Comparison of ENCODE assay signal across 19 mouse cellular contexts in the genomic region with DNA sequence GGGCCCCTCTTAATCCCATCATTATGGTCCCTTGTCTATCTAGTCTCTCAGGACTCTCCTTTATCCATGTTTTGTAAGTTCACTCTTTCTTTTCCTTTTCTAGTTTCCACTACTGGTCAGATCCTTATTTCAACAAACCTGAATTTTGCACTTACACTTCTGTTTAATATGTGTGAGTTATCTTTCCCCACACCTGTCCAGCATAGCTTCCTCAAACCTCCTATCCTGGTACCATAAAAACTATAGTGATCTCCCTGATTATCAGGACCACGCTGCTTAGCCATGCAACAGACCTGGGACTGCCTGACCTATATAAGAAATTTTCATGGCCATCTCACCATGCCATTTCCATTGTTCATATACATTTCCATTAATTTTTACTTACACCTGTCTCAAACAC.
DNase-seq lines count a peak whose midpoint lies in the region; ATAC-seq and TF ChIP-seq lines count a peak whose summit lies in the region.
"Had no signal": no experiment of that assay in that cellular context is flagged by ENCODE, and none has a peak within 500 bp of the region (broad histone marks: within the 10 kb centered on the region; RNA-seq: fewer than 3 reads in every experiment).

No protein-coding gene starts in this region.

- H3K36me3 ChIP-seq in megakaryocyte, embryonic 14.5 days (replicated peaks; ENCODE audit: low read length) = peaks cover 6% of the 10 kb centered on the region
- H3K36me3 ChIP-seq in G1E (replicated peaks) = no peaks in the 10 kb centered on the region
- H3K36me3 ChIP-seq: embryonic facial prominence, embryonic 13.5 days; forebrain, embryonic 12.5 days; heart, embryonic 12.5 days; hindbrain, embryonic 10.5 days had no signal

- peaks cover 68% of the 10 kb centered on the region for H3K4me1 ChIP-seq in megakaryocyte, embryonic 14.5 days
- peaks cover 58% of the 10 kb centered on the region for H3K4me1 ChIP-seq in G1E (ENCODE audit: insufficient read depth, low read depth, low read length)
- peaks cover 32% of the 10 kb centered on the region for H3K4me1 ChIP-seq in bone marrow macrophage, adult 2 months (ENCODE audit: control insufficient read depth, insufficient read depth, low read length)
- H3K4me1 ChIP-seq: embryonic facial prominence, embryonic 13.5 days; forebrain, embryonic 12.5 days had no signal

- H3K27me3 ChIP-seq in megakaryocyte, embryonic 14.5 days (replicated peaks) = no peaks in the 10 kb centered on the region
- H3K27me3 ChIP-seq in G1E (ENCODE audit: insufficient read depth, low read length) = no peaks in the 10 kb centered on the region
- H3K27me3 ChIP-seq: embryonic facial prominence, embryonic 13.5 days; forebrain, embryonic 12.5 days; heart, embryonic 12.5 days; Patski had no signal

- no peaks in the 10 kb centered on the region for H3K9me3 ChIP-seq in megakaryocyte, embryonic 14.5 days
- H3K9me3 ChIP-seq in G1E (replicated peaks) = no peaks in the 10 kb centered on the region
- H3K9me3 ChIP-seq: embryonic facial prominence, embryonic 13.5 days; forebrain, embryonic 12.5 days; heart, embryonic 12.5 days; hindbrain, embryonic 10.5 days had no signal

- H3K4me3 ChIP-seq in megakaryocyte, embryonic 14.5 days (replicated peaks) = peak overlapping the region; percentile 86
- peak overlapping the region; percentile 37; the same call in 1 of the 2 replicates for H3K4me3 ChIP-seq in G1E (ENCODE audit: low read depth, low read length)
- H3K4me3 ChIP-seq in bone marrow macrophage, adult 2 months (ENCODE audit: insufficient read depth, low read length) = no peak overlapping the region
- H3K4me3 ChIP-seq: embryonic facial prominence, embryonic 13.5 days; forebrain, embryonic 12.5 days; gastrocnemius, adult 2 months; heart, embryonic 12.5 days; hindbrain, embryonic 10.5 days had no signal

- DNase-seq in G1E (ENCODE audit: low spot score) = no peak
- DNase-seq in kidney, postnatal 36 days = no peak
- no peak for DNase-seq in left cerebral cortex, postnatal 10 days (ENCODE audit: extremely low spot score in 1 of 2, low spot score in 2 of 2)
- DNase-seq: adrenal gland, postnatal 14 days; cerebellum, adult 11 months; cerebellum, adult 9-10 months; cerebellum, postnatal 25 days; gastrocnemius, adult 2 months; gastrocnemius, postnatal 25 days had no signal

- intact Hi-C loops in left cerebral cortex, postnatal 10 days (cut with DNase I) = no loop called here

- TF ChIP-seq CTCF in G1E (IDR thresholded peaks at IDR 0.05; ENCODE audit: low read depth, low read length) = no peak
- TF ChIP-seq CTCF in bone marrow macrophage, adult 2 months (IDR thresholded peaks at IDR 0.05; ENCODE audit: low read depth, low read length) = no peak

- H3K27ac ChIP-seq in bone marrow macrophage, adult 2 months (ENCODE audit: insufficient read depth, low read depth, low read length) = peak overlapping the region; percentile 80
- H3K27ac ChIP-seq: embryonic facial prominence, embryonic 13.5 days; forebrain, embryonic 12.5 days; hindbrain, embryonic 10.5 days; hindbrain, embryonic 14.5 days had no signal

- ATAC-seq in megakaryocyte, adult 5-6 weeks (ENCODE audit: poor library complexity, severe bottlenecking) = no peak
- ATAC-seq in G1E (ENCODE audit: extremely low read depth, insufficient number of reproducible peaks, low FRiP score, poor library complexity, severe bottlenecking) = peak; percentile 11; the same call in 1 of the 2 replicates
- ATAC-seq: forebrain, embryonic 16.5 days; Patski had no signal

- TF ChIP-seq POLR2A in bone marrow macrophage, adult 2 months (IDR thresholded peaks at IDR 0.05; ENCODE audit: borderline replicate concordance, low read depth, low read length) = no peak
